Mouse (Mus musculus): ENCODE measurements around the gene Nrros.

- TF ChIP-seq POLR2A (IDR thresholded peaks at IDR 0.05; ENCODE audit: borderline replicate concordance, extremely low read depth, insufficient read depth, insufficient read length, poor library complexity, severe bottlenecking) (no peak), CTCF (IDR thresholded peaks at IDR 0.05; ENCODE audit: borderline replicate concordance, extremely low read depth, insufficient read depth, insufficient read length) (no peak)
These were observed 49.6 kb upstream of the Nrros start for GRCm38 (mm10) chr16:32214804-32215576.
